Mouse (Mus musculus) liver, adult 2 months (tissue): Measurements from ENCODE around the gene Gm17304. TPM values are rescaled to one million over a fixed set of nuclear protein-coding genes. Genes with fewer than 3 reads are reported as not detected.

Experiments used
- DNase-seq: peaks from one replicate; pipeline ENCODE4 v3.0.0-alpha.2; 2011; ENCODE audit warnings: low read depth, low spot score; ENCODE audit errors: extremely low read depth
- H3K27ac ChIP-seq: fragments of 200-500 bp; replicated peaks from 2 replicates; pipeline ENCODE4 v1.5.1; 2012; ENCODE audit warnings: low read depth, mild to moderate bottlenecking, control low read depth, inconsistent platforms, low read length; ENCODE audit not compliant: insufficient read depth
- H3K27me3 ChIP-seq: fragments of 200-500 bp; 2 replicates; pipeline ENCODE4 v1.6.1; 2012; ENCODE audit warnings: mild to moderate bottlenecking, moderate library complexity, low read length, inconsistent platforms; ENCODE audit not compliant: control insufficient read depth, insufficient read depth
- H3K36me3 ChIP-seq: fragments of 200-500 bp; 2 replicates; pipeline ENCODE4 v1.6.1; 2012; ENCODE audit warnings: low read length, inconsistent platforms; ENCODE audit not compliant: control insufficient read depth, insufficient read depth
- H3K4me1 ChIP-seq: fragments of 200-500 bp; 2 replicates; pipeline ENCODE4 v1.6.1; 2011; ENCODE audit warnings: low read length; ENCODE audit not compliant: control insufficient read depth, insufficient read depth
- H3K4me3 ChIP-seq: fragments of 200-500 bp; 2 replicates; pipeline ENCODE4 v1.5.1; 2011; ENCODE audit warnings: low read depth, mild to moderate bottlenecking, control low read depth, low read length, moderate library complexity; ENCODE audit not compliant: insufficient read depth
- H3K79me2 ChIP-seq: fragments of 200-500 bp; 2 replicates; pipeline ENCODE4 v1.6.1; 2012; ENCODE audit warnings: inconsistent platforms, mild to moderate bottlenecking, low read length, moderate library complexity; ENCODE audit not compliant: control insufficient read depth, insufficient read depth
- H3K9ac ChIP-seq: fragments of 200-500 bp; 2 replicates; pipeline ENCODE4 v1.6.1; 2012; ENCODE audit warnings: low read depth, mild to moderate bottlenecking, control low read depth, inconsistent platforms, low read length
- CTCF ChIP-seq: fragments of 200-500 bp; IDR thresholded peaks from 2 replicates; pipeline ENCODE4 v1.5.1; 2011; ENCODE audit warnings: low read depth, low read length, control low read depth
- POLR2A ChIP-seq: fragments of 200-500 bp; IDR thresholded peaks from 2 replicates; pipeline ENCODE4 v1.6.1; 2011; ENCODE audit warnings: low read length, control low read depth; ENCODE audit not compliant: insufficient read depth; ENCODE audit errors: extremely low read depth
- WGBS: fragments of 180-500 bp; shearing (Covaris S2); methylation state at CpG from one replicate; pipeline ENCODE4 v1.1.7; 2018; 5-methylcytosine and 5-hydroxymethylcytosine counted together
- polyA plus RNA-seq: library from polyadenylated mRNA; depleted of rRNA; stranded (reverse); fragments of >200 nt; gene quantifications from 2 replicates; pipeline ENCODE4 v1.2.3, GENCODE M21; 2012
- total RNA-seq: library from RNA; depleted of rRNA; stranded (reverse); fragments of >200 nt; gene quantifications from 2 replicates; pipeline ENCODE4 v1.2.3, GENCODE M21; 2014

Gm17304 gene
- total and polyA plus RNA-seq, 2 experiments: not detected

DNA sequence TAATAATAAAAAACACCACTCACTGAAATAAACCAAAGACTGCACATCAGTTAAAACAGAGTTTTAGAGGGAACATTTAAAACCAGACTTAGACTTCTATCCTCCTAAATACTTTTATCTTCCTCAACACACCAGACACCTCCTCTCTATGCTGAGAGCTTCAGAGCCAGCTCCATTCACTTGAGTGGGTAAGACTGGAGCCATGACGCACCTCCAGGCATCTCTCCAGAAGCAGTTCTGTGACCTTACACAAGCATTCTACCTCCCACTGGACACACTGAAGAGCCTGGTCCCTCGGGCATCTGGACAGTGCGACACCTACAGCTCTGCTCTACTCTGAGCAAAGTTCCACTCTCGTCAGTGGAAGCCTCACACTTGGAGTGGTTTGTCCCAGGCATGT is 14.4 kb downstream of the Gm17304 start:
- peaks cover 12% of the 10 kb centered on the region for H3K36me3 ChIP-seq

DNA sequence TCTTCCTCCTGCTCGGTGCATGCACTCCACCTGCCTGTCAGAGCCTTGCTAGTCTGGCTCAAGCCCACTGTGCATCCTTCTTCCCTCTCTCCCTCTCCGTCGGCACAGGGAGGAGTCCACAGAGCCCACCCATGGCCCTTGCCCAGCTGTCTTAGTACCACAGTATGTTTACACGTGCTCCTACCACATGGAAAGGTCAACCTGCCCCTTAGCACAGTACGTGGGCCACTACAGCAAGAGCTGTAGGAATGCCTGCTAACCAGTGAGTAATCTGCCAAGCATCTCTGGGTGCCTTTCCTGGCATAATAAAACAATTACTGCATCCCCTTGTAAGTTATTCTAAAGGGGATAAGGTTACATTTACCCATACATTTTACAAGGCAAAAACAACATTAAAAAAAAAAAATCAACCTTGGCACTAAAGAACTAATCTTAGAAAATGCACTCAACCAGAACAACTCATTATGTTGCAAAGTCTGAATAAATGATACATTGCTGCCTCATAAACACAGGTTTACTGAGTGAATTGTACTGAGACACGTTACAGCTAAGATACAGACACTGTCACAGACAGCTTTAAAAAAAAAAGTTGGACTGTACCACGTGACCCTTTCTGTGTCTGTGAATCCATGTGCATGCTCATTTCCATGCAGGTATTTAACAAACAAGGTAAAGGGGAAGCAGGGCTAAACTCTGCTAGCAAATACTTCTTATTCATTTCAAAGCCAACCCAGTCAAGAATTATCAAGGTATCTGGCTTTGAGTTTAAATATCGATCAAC is 19.7 kb downstream of the Gm17304 start:
- H3K27me3 ChIP-seq: no peaks in the 10 kb centered on the region
- DNase-seq: no peak
- TF ChIP-seq POLR2A (no peak), CTCF (no peak)
- peaks cover 3% of the 10 kb centered on the region for H3K36me3 ChIP-seq
- peaks cover 4% of the 10 kb centered on the region; the same call in 1 of the 2 replicates for H3K79me2 ChIP-seq
- H3K27ac ChIP-seq: no peak overlapping the region
- H3K4me3 ChIP-seq: no peak overlapping the region
- no peak overlapping the region for H3K9ac ChIP-seq
- H3K4me1 ChIP-seq: no peaks in the 10 kb centered on the region
- WGBS: 87% methylated on average over 8 of the region's 8 CpGs

More for the DNA sequence above, 14.4 kb downstream of the Gm17304 start:
- Histone ChIP-seq H3K9ac (no peak overlapping the region), H3K79me2 (peaks cover 2% of the 10 kb centered on the region; the same call in 1 of the 2 replicates), H3K27me3 (no peaks in the 10 kb centered on the region), H3K27ac (no peak overlapping the region), H3K4me1 (no peaks in the 10 kb centered on the region), H3K4me3 (no peak overlapping the region)
- TF ChIP-seq POLR2A: no peak
- TF ChIP-seq CTCF: no peak
- DNase-seq: no peak
- WGBS: 97% methylated on average over 4 of the region's 4 CpGs

GRCm38 (mm10) chr5:106636423-106636946 is 27.6 kb downstream of the Gm17304 start:
- no peak for DNase-seq
- TF ChIP-seq POLR2A (no peak), CTCF (no peak)
- H3K27ac ChIP-seq: no peak overlapping the region
- peaks cover 7% of the 10 kb centered on the region; the same call in 1 of the 2 replicates for H3K79me2 ChIP-seq
- H3K4me3 ChIP-seq: no peak overlapping the region
- H3K4me1 ChIP-seq: no peaks in the 10 kb centered on the region
- H3K36me3 ChIP-seq: peaks cover 32% of the 10 kb centered on the region
- H3K27me3 ChIP-seq: no peaks in the 10 kb centered on the region
- WGBS: 93% methylated on average over 13 of the region's 13 CpGs
- H3K9ac ChIP-seq: no peak overlapping the region

DNA sequence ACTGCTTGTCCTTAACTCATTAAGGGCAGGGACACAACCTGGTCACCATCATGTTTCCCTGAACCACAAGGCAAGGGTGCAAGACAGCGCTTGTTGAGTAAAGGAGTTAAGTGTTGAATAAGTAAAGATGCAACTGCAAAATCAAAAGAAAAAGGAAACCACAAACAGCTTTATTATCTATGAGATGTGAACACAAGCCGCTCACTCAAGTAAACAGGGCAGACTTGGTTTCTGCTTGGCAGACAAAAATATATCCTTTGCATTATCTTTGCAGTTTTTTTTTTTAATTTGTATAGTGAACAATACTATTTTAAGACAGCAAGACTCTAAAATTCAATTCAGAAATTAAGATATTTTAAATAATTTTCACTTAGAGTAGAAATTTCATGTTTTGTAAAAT is 30.7 kb downstream of the Gm17304 start:
- H3K27me3 ChIP-seq: no peaks in the 10 kb centered on the region
- no peak overlapping the region for H3K4me3 ChIP-seq
- H3K4me1 ChIP-seq: peaks cover 3% of the 10 kb centered on the region
- peaks cover 2% of the 10 kb centered on the region; the same call in 1 of the 2 replicates for H3K79me2 ChIP-seq
- WGBS: 92% methylated on average over 2 of the region's 2 CpGs
- TF ChIP-seq POLR2A: no peak
- no peak for TF ChIP-seq CTCF
- no peak overlapping the region for H3K9ac ChIP-seq
- DNase-seq: no peak
- H3K27ac ChIP-seq: no peak overlapping the region
- peaks cover 31% of the 10 kb centered on the region for H3K36me3 ChIP-seq

DNA sequence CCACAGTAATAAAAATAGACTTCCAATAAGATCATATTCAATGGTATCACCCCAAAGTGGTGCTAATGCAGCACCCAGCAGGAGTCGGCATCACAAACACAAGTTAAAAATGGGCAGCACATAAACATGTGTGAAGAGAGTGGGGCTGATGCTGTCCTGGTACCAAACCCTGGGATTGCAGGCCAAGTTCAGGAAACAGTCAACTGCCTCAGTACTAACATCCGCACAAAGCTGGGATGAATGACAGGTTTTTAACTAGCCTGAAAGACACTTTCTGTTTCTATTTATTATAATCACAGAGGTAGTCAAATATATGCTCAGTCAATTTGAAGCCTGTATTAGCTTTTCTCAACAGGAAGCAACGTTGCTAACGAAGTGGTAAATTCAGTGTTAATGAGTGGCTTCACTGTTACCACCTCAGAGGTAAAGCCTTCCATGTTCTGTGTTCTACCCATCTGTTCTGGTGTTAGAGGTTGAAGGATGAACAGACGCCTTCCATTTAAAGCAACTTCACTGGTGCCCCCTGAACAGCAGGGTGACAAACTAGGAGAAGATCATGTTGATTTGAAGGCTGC is 31.4 kb downstream of the Gm17304 start:
- no peaks in the 10 kb centered on the region for H3K27me3 ChIP-seq
- H3K79me2 ChIP-seq: peaks cover 2% of the 10 kb centered on the region; the same call in 1 of the 2 replicates
- peaks cover 3% of the 10 kb centered on the region for H3K4me1 ChIP-seq
- H3K27ac ChIP-seq: no peak overlapping the region
- TF ChIP-seq CTCF (no peak), POLR2A (no peak)
- H3K36me3 ChIP-seq: peaks cover 26% of the 10 kb centered on the region
- H3K9ac ChIP-seq: no peak overlapping the region
- no peak for DNase-seq
- 82% methylated on average over 5 of the region's 5 CpGs for WGBS
- H3K4me3 ChIP-seq: no peak overlapping the region

- no peak overlapping the region for H3K27ac ChIP-seq
- DNase-seq: no peak
- no peak overlapping the region for H3K4me3 ChIP-seq
- H3K27me3 ChIP-seq: no peaks in the 10 kb centered on the region
- no peak overlapping the region for H3K9ac ChIP-seq
- WGBS: 96% methylated on average over 3 of the region's 3 CpGs
- peaks cover 5% of the 10 kb centered on the region; the same call in 1 of the 2 replicates for H3K79me2 ChIP-seq
- peaks cover 3% of the 10 kb centered on the region for H3K4me1 ChIP-seq
- no peak for TF ChIP-seq CTCF
- TF ChIP-seq POLR2A: no peak
- peaks cover 11% of the 10 kb centered on the region for H3K36me3 ChIP-seq
Measured at GRCm38 (mm10) chr5:106641876-106642275, 33.0 kb downstream of the Gm17304 start.
